In the genomic region with DNA sequence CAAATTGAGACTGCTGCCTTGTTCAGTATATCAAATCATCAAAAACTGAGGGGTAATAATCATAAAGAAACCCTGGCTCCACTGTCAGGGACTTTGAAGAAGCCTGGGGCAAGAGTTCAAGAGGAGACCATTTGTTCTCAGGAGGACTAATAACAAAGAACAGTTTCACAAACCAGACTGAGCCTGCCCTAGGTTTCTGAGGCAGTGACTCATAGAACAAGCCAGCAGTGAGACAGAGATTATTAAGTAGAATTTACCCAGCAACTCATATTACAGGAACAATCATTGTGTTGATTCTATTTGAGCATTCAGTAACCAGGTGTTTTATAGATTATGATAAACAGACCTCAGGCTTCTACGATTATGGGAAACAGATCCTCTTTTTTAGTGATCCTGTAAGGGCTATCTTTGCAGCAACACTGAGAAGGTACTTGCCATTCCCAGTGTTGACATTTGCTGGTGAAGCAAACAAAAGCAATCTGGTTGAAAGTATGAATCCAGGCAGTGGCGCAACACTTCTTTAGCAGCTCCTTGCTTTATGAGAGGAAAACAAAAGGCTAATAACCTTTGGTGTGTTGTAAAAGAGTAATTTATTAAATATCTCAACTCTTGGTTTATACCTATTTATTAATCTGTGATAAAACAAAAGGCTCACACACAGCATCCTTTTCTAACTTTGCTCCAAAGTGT, we compare ENCODE assay signal across 13 mouse cellular contexts.
A peak's percentile ranks its signal among the peaks of the same experiment; 100 is the strongest.
DNase-seq lines count a peak whose midpoint lies in the region; ATAC-seq and TF ChIP-seq lines count a peak whose summit lies in the region.
"Had no signal": no experiment of that assay in that cellular context is flagged by ENCODE, and none has a peak within 500 bp of the region (broad histone marks: within the 10 kb centered on the region; RNA-seq: fewer than 3 reads in every experiment).

No protein-coding gene starts in this region.

- no peak for ATAC-seq in midbrain, embryonic 14.5 days (ENCODE audit: low FRiP score, low TSS enrichment)
- no peak for ATAC-seq in midbrain, embryonic 13.5 days
- ATAC-seq in intestine, embryonic 16.5 days: peak; percentile 74
- ATAC-seq in stomach, postnatal 0 days (ENCODE audit: low FRiP score, low TSS enrichment): peak; percentile 93

- H3K4me2 ChIP-seq in midbrain, embryonic 14.5 days (ENCODE audit: low read length): no peak overlapping the region
- H3K4me2 ChIP-seq in midbrain, embryonic 13.5 days (replicated peaks): no peak overlapping the region
- no peak overlapping the region for H3K4me2 ChIP-seq in intestine, embryonic 16.5 days (ENCODE audit: low read depth, low read length)
- H3K4me2 ChIP-seq in stomach, postnatal 0 days (replicated peaks; ENCODE audit: low read depth): no peak overlapping the region
- H3K4me2 ChIP-seq: forebrain, embryonic 12.5 days; limb, embryonic 12.5 days had no signal

- no peak for TF ChIP-seq CTCF in stomach, postnatal 0 days (IDR thresholded peaks at IDR 0.05; ENCODE audit: low read depth)

- no peak overlapping the region for H3K27ac ChIP-seq in midbrain, embryonic 14.5 days (replicated peaks; ENCODE audit: low read depth, low read length)
- no peak overlapping the region for H3K27ac ChIP-seq in midbrain, embryonic 13.5 days
- H3K27ac ChIP-seq in intestine, embryonic 16.5 days (ENCODE audit: low read length): no peak overlapping the region
- peak overlapping the region; percentile 63 for H3K27ac ChIP-seq in stomach, postnatal 0 days (replicated peaks)
- H3K27ac ChIP-seq: forebrain, embryonic 12.5 days; heart, embryonic 10.5 days; limb, embryonic 12.5 days had no signal

- WGBS in midbrain, embryonic 14.5 days: 85% methylated on average over 2 of the region's 2 CpGs
- WGBS in midbrain, embryonic 13.5 days: 84% methylated on average over 2 of the region's 2 CpGs
- WGBS in intestine, embryonic 16.5 days: 38% methylated on average over 2 of the region's 2 CpGs
- 34% methylated on average over 2 of the region's 2 CpGs for WGBS in stomach, postnatal 0 days

- peak; percentile 7 for DNase-seq in midbrain, embryonic 14.5 days
- peak; percentile 21 for DNase-seq in embryo, embryonic 10.5 days (ENCODE audit: low spot score)
- peak; percentile 26 for DNase-seq in stomach, postnatal 0 days (ENCODE audit: low spot score)
- no peak for DNase-seq in spleen, postnatal 10 days (ENCODE audit: low spot score in 2 of 2)
- no peak for DNase-seq in kidney, adult 8-10 months
- DNase-seq: adrenal gland, postnatal 25 days; gastrocnemius, postnatal 10 days; heart, postnatal 4 days had no signal

- H3K4me3 ChIP-seq in midbrain, embryonic 14.5 days (replicated peaks; ENCODE audit: low read depth, low read length): no peak overlapping the region
- no peak overlapping the region for H3K4me3 ChIP-seq in midbrain, embryonic 13.5 days (replicated peaks)
- no peak overlapping the region for H3K4me3 ChIP-seq in intestine, embryonic 16.5 days (ENCODE audit: low read length)
- no peak overlapping the region for H3K4me3 ChIP-seq in stomach, postnatal 0 days (ENCODE audit: low read depth, low read length)
- H3K4me3 ChIP-seq: forebrain, embryonic 12.5 days; heart, embryonic 10.5 days; limb, embryonic 12.5 days had no signal

- H3K9ac ChIP-seq in midbrain, embryonic 14.5 days (replicated peaks; ENCODE audit: low read length): no peak overlapping the region
- H3K9ac ChIP-seq in midbrain, embryonic 13.5 days (replicated peaks): no peak overlapping the region
- no peak overlapping the region for H3K9ac ChIP-seq in intestine, embryonic 16.5 days (ENCODE audit: low read depth, low read length)
- no peak overlapping the region for H3K9ac ChIP-seq in stomach, postnatal 0 days (ENCODE audit: low read length)
- H3K9ac ChIP-seq: forebrain, embryonic 12.5 days; limb, embryonic 12.5 days had no signal

- TF ChIP-seq EP300 in stomach, postnatal 0 days (optimal IDR thresholded peaks at IDR 0.05): no peak

- no peaks in the 10 kb centered on the region for H3K9me3 ChIP-seq in midbrain, embryonic 14.5 days (ENCODE audit: control insufficient read depth, low read length)
- no peaks in the 10 kb centered on the region for H3K9me3 ChIP-seq in midbrain, embryonic 13.5 days
- no peaks in the 10 kb centered on the region for H3K9me3 ChIP-seq in intestine, embryonic 16.5 days (ENCODE audit: control insufficient read depth, low read length)
- no peaks in the 10 kb centered on the region for H3K9me3 ChIP-seq in stomach, postnatal 0 days (ENCODE audit: control insufficient read depth, low read length)
- H3K9me3 ChIP-seq: forebrain, embryonic 12.5 days; heart, embryonic 10.5 days; limb, embryonic 12.5 days had no signal

- no peaks in the 10 kb centered on the region for H3K27me3 ChIP-seq in midbrain, embryonic 14.5 days (ENCODE audit: control insufficient read depth, insufficient read depth, low read length)
- no peaks in the 10 kb centered on the region for H3K27me3 ChIP-seq in midbrain, embryonic 13.5 days
- H3K27me3 ChIP-seq in intestine, embryonic 16.5 days (replicated peaks; ENCODE audit: control insufficient read depth, insufficient read depth, low read length): no peaks in the 10 kb centered on the region
- H3K27me3 ChIP-seq in stomach, postnatal 0 days (ENCODE audit: control insufficient read depth, insufficient read depth, low read length): no peaks in the 10 kb centered on the region
- H3K27me3 ChIP-seq: forebrain, embryonic 12.5 days; limb, embryonic 12.5 days had no signal

- no peaks in the 10 kb centered on the region for H3K36me3 ChIP-seq in midbrain, embryonic 14.5 days (ENCODE audit: control insufficient read depth, insufficient read depth, low read length)
- H3K36me3 ChIP-seq in midbrain, embryonic 13.5 days: no peaks in the 10 kb centered on the region
- no peaks in the 10 kb centered on the region for H3K36me3 ChIP-seq in intestine, embryonic 16.5 days (ENCODE audit: control insufficient read depth, insufficient read depth, low read length)
- H3K36me3 ChIP-seq in stomach, postnatal 0 days (ENCODE audit: control insufficient read depth, insufficient read depth, low read length): no peaks in the 10 kb centered on the region
- H3K36me3 ChIP-seq: forebrain, embryonic 12.5 days; heart, embryonic 10.5 days; limb, embryonic 12.5 days had no signal

- no peaks in the 10 kb centered on the region for H3K4me1 ChIP-seq in midbrain, embryonic 14.5 days (ENCODE audit: control insufficient read depth, insufficient read depth, low read length)
- H3K4me1 ChIP-seq in midbrain, embryonic 13.5 days (replicated peaks): no peaks in the 10 kb centered on the region
- no peaks in the 10 kb centered on the region for H3K4me1 ChIP-seq in intestine, embryonic 16.5 days (ENCODE audit: control insufficient read depth, insufficient read depth, low read length)
- no peaks in the 10 kb centered on the region for H3K4me1 ChIP-seq in stomach, postnatal 0 days (replicated peaks; ENCODE audit: control insufficient read depth, insufficient read depth)
- H3K4me1 ChIP-seq: forebrain, embryonic 12.5 days; heart, embryonic 10.5 days; limb, embryonic 12.5 days had no signal

Comparison
In these comparisons a context has a peak if more than half of its experiments do, and no peak if none do; other contexts are left out.
1. ATAC-seq: peak in intestine, embryonic 16.5 days (single experiment) and stomach, postnatal 0 days (single experiment); none in midbrain, embryonic 14.5 days (single experiment) and midbrain, embryonic 13.5 days (single experiment).
2. DNase-seq: peak in midbrain, embryonic 14.5 days (single experiment), embryo, embryonic 10.5 days (single experiment) and stomach, postnatal 0 days (single experiment); none in spleen, postnatal 10 days (0 of 2) and kidney, adult 8-10 months (0 of 2).